Mouse (Mus musculus): ENCODE data around the gene Baz2b. TPM values are rescaled to one million over a fixed set of nuclear protein-coding genes. Genes with fewer than 3 reads are reported as not detected.

The Baz2b gene
- total and polyA plus RNA-seq, 3 experiments = 5.7 to 11.4 TPM; not detected in 1

- Histone ChIP-seq H3K4me3 (ENCODE audit: control insufficient read depth in 1 of 2, insufficient read depth in 1 of 2, low read depth in 2 of 2, low read length in 2 of 2) (no peak overlapping the region), H3K9ac (ENCODE audit: control insufficient read depth, low read depth, low read length, poor library complexity, severe bottlenecking) (no peak overlapping the region), H3K27me3 (ENCODE audit: control insufficient read depth in 1 of 2, insufficient read depth in 2 of 2, low read length in 2 of 2) (no peaks in the 10 kb centered on the region; a peak in 1 of 4 replicates), H3K9me3 (replicated peaks; ENCODE audit: insufficient read depth, low read length) (no peaks in the 10 kb centered on the region), H3K36me3 (ENCODE audit: control insufficient read depth in 1 of 2, insufficient read depth in 2 of 2, low read length in 2 of 2) (no peaks in the 10 kb centered on the region), H3K27ac (ENCODE audit: control insufficient read depth, low read depth, low read length) (no peak overlapping the region), H3K4me1 (ENCODE audit: control insufficient read depth in 1 of 2, insufficient read depth in 2 of 2, low read length in 2 of 2) (no peaks in the 10 kb centered on the region), H3K79me2 (ENCODE audit: control insufficient read depth, insufficient read depth, low read length, poor library complexity) (no peaks in the 10 kb centered on the region)
- TF ChIP-seq CHD1 (IDR thresholded peaks at IDR 0.05; ENCODE audit: low read depth, low read length) (no peak), MEF2A (IDR thresholded peaks at IDR 0.05; ENCODE audit: extremely low read depth, insufficient replicate concordance, low read depth, low read length, poor library complexity, severe bottlenecking) (no peak), UBTF (IDR thresholded peaks at IDR 0.05; ENCODE audit: borderline replicate concordance, insufficient read depth, low read depth, low read length) (no peak), ZNF384 (IDR thresholded peaks at IDR 0.05; ENCODE audit: low read depth, low read length) (no peak), POLR2A (IDR thresholded peaks at IDR 0.05; ENCODE audit: control insufficient read depth in 1 of 2, insufficient read depth in 1 of 2, low read depth in 1 of 2, low read length in 2 of 2, poor library complexity in 1 of 2) (no peak), MAZ (IDR thresholded peaks at IDR 0.05; ENCODE audit: low read depth, low read length) (no peak), TCF12 (IDR thresholded peaks at IDR 0.05; ENCODE audit: low read depth, low read length) (no peak), EP300 (IDR thresholded peaks at IDR 0.05; ENCODE audit: low read depth in 1 of 2, low read length in 2 of 2) (no peak), NELFE (IDR thresholded peaks at IDR 0.05; ENCODE audit: low read depth, low read length) (no peak), CHD2 (IDR thresholded peaks at IDR 0.05; ENCODE audit: low read length) (no peak), ELF1 (IDR thresholded peaks at IDR 0.05; ENCODE audit: low read depth, low read length) (no peak), SIN3A (IDR thresholded peaks at IDR 0.05; ENCODE audit: low read length) (no peak), POLR2AphosphoS5 (IDR thresholded peaks at IDR 0.05; ENCODE audit: borderline replicate concordance, low read depth, low read length) (no peak), RAD21 (IDR thresholded peaks at IDR 0.05; ENCODE audit: low read depth, low read length) (no peak), GATA1 (IDR thresholded peaks at IDR 0.05; ENCODE audit: low read depth, low read length) (no peak), E2F4 (IDR thresholded peaks at IDR 0.05; ENCODE audit: borderline replicate concordance, low read depth, low read length) (no peak), NRF1 (IDR thresholded peaks at IDR 0.05; ENCODE audit: insufficient read depth, low read depth, low read length, poor library complexity, severe bottlenecking) (no peak), MAX (IDR thresholded peaks at IDR 0.05; ENCODE audit: low read length) (no peak), MAFK (IDR thresholded peaks at IDR 0.05; ENCODE audit: borderline replicate concordance, low read depth, low read length) (no peak)
- no peak for DNase-seq (ENCODE audit: low read depth, low spot score)
Observed at GRCm38 (mm10) chr2:60065415-60065814, 144.2 kb downstream of the Baz2b start.

DNA sequence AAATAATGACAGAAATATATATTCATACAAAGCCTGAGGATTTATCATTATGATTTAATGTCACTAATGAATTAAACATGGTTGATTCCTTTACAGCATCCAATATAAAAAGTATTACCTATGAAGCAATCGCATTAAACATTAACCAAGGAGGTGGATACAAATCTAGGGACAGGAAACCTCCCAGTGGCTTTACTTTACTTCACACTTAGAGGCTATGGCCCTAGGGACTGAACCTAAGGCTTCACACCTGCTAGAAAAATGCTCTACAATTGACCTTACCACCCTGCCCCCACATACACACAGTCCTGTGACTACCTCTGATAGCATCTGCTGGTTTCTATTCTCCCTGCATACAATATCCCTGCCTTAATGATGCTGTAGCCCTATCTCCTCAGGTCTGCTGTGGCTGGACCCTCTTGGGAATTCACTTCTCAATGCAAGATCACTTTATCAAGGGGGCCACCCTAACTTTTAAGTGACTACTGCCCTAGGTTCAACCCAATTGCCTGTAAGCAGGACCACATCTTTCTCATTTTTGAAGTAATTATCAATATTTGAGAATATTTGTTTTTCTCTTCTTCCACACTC, 149.4 kb downstream of the Baz2b start:
- no peaks in the 10 kb centered on the region for H3K4me1 ChIP-seq (ENCODE audit: control insufficient read depth in 1 of 2, insufficient read depth in 2 of 2, low read length in 2 of 2)
- H3K36me3 ChIP-seq (ENCODE audit: control insufficient read depth in 1 of 2, insufficient read depth in 2 of 2, low read length in 2 of 2) = no peaks in the 10 kb centered on the region
- no peak for TF ChIP-seq GABPA (IDR thresholded peaks at IDR 0.05; ENCODE audit: low read depth, low read length)
- no peak for TF ChIP-seq ZNF384 (IDR thresholded peaks at IDR 0.05; ENCODE audit: low read depth, low read length)
- no peak for TF ChIP-seq USF1 (IDR thresholded peaks at IDR 0.05; ENCODE audit: low read depth, low read length)
- no peak for TF ChIP-seq POLR2AphosphoS2 (IDR thresholded peaks at IDR 0.05; ENCODE audit: low read length)
- no peak for TF ChIP-seq MYB (IDR thresholded peaks at IDR 0.05; ENCODE audit: low read depth, low read length)
- TF ChIP-seq USF2 (IDR thresholded peaks at IDR 0.05; ENCODE audit: borderline replicate concordance in 1 of 2, insufficient read depth in 1 of 2, low read depth in 1 of 2, low read length in 2 of 2) = no peak
- TF ChIP-seq JUND (IDR thresholded peaks at IDR 0.05; ENCODE audit: low read depth, low read length) = no peak
- no peak for TF ChIP-seq MAX (IDR thresholded peaks at IDR 0.05; ENCODE audit: low read length)
- no peak for TF ChIP-seq ZKSCAN1 (IDR thresholded peaks at IDR 0.05; ENCODE audit: low read depth, low read length)
- TF ChIP-seq CHD2 (IDR thresholded peaks at IDR 0.05; ENCODE audit: low read length) = no peak
- no peaks in the 10 kb centered on the region for H3K9me3 ChIP-seq (replicated peaks; ENCODE audit: insufficient read depth, low read length)
- no peaks in the 10 kb centered on the region; a peak in 1 of 4 replicates for H3K27me3 ChIP-seq (ENCODE audit: control insufficient read depth in 1 of 2, insufficient read depth in 2 of 2, low read length in 2 of 2)
- no peaks in the 10 kb centered on the region for H3K79me2 ChIP-seq (ENCODE audit: control insufficient read depth, insufficient read depth, low read length, poor library complexity)
- no peak for DNase-seq (ENCODE audit: low read depth, low spot score)
- no peak overlapping the region for H3K4me3 ChIP-seq (ENCODE audit: control insufficient read depth in 1 of 2, insufficient read depth in 1 of 2, low read depth in 2 of 2, low read length in 2 of 2)
- H3K9ac ChIP-seq (ENCODE audit: control insufficient read depth, low read depth, low read length, poor library complexity, severe bottlenecking) = no peak overlapping the region
- H3K27ac ChIP-seq (ENCODE audit: control insufficient read depth, low read depth, low read length) = no peak overlapping the region
